Mouse (Mus musculus) liver, postnatal 0 days (tissue): ENCODE measurements around the gene Nubpl.

ENCODE experiments used
- CTCF ChIP-seq: sonication (generic); IDR thresholded peaks from 2 replicates; pipeline ENCODE4 v1.5.1; 2016; ENCODE audit warnings: antibody characterized with exemption, low read depth
- EP300 ChIP-seq: IDR thresholded peaks from 2 replicates; pipeline ENCODE4 v1.6.1; 2016; ENCODE audit warnings: antibody characterized with exemption, low read depth, mild to moderate bottlenecking

- 0 out of 2 replicates have a peak, but pooled peaks have one; percentile 2 for TF ChIP-seq CTCF
- no peak for TF ChIP-seq EP300
Observed at GRCm38 (mm10) chr12:52306348-52306747, 208.8 kb downstream of the Nubpl start.
